Mouse (Mus musculus) kidney, adult 2 months (tissue): ENCODE results near the gene Mllt10. TPM values are rescaled to one million over a fixed set of nuclear protein-coding genes. Genes with fewer than 3 reads are reported as not detected.
A peak's percentile ranks its signal among the peaks of the same experiment; 100 is the strongest.

ENCODE experiments used
- DNase-seq: peaks from one replicate; pipeline ENCODE4 v3.0.0; 2021
- H3K27ac ChIP-seq: fragments of 200-500 bp; 2 replicates; pipeline ENCODE4 v1.5.1; 2012; ENCODE audit warnings: low read depth, low read length, control low read depth, inconsistent platforms; ENCODE audit not compliant: insufficient read depth
- H3K27me3 ChIP-seq: fragments of 200-500 bp; replicated peaks from 2 replicates; pipeline ENCODE4 v1.6.1; 2012; ENCODE audit warnings: mild to moderate bottlenecking, moderate library complexity, low read length, inconsistent platforms; ENCODE audit not compliant: control insufficient read depth, insufficient read depth
- H3K36me3 ChIP-seq: fragments of 200-500 bp; 2 replicates; pipeline ENCODE4 v1.6.1; 2012; ENCODE audit warnings: mild to moderate bottlenecking, moderate library complexity, low read length, inconsistent platforms; ENCODE audit not compliant: control insufficient read depth, insufficient read depth
- H3K4me1 ChIP-seq: fragments of 200-500 bp; 2 replicates; pipeline ENCODE4 v1.6.1; 2011; ENCODE audit warnings: low read length; ENCODE audit not compliant: control insufficient read depth, insufficient read depth
- H3K4me3 ChIP-seq: fragments of 200-500 bp; 2 replicates; pipeline ENCODE4 v1.5.1; 2011; ENCODE audit warnings: mild to moderate bottlenecking, low read depth, low read length, control low read depth; ENCODE audit not compliant: insufficient read depth
- CTCF ChIP-seq: fragments of 200-500 bp; conservative IDR thresholded peaks from 2 replicates; pipeline ENCODE4 v1.5.1; 2011; ENCODE audit warnings: low read depth, mild to moderate bottlenecking, control low read depth, low read length, moderate library complexity, mixed read lengths; ENCODE audit not compliant: insufficient read depth, insufficient read length
- POLR2A ChIP-seq: fragments of 200-500 bp; IDR thresholded peaks from one replicate; pipeline ENCODE4 v1.6.1; 2011; ENCODE audit warnings: low read depth, low read length, control low read depth
- WGBS: fragments of 180-500 bp; shearing (Covaris S2); methylation state at CpG from one replicate; pipeline ENCODE4 v1.1.7; 2018; 5-methylcytosine and 5-hydroxymethylcytosine counted together
- polyA plus RNA-seq: library from polyadenylated mRNA; depleted of rRNA; stranded (reverse); fragments of >200 nt; gene quantifications from 2 replicates; pipeline ENCODE4 v1.2.3, GENCODE M21; 2012

Mllt10 gene
- polyA plus RNA-seq, 1 experiment, result 32.7 TPM

GRCm38 (mm10) chr2:18053951-18054530, 996 bp upstream of the Mllt10 start:
- Histone ChIP-seq H3K27ac (no peak overlapping the region), H3K27me3 (no peaks in the 10 kb centered on the region), H3K4me3 (no peak overlapping the region), H3K4me1 (peaks cover 13% of the 10 kb centered on the region; the same call in 1 of the 2 replicates), H3K36me3 (no peaks in the 10 kb centered on the region)
- DNase-seq, result peak; percentile 71
- TF ChIP-seq CTCF (no peak), POLR2A (no peak)
- 77% methylated on average over 2 of the region's 2 CpGs for WGBS

GRCm38 (mm10) chr2:18055929-18056785, 1.1 kb downstream of the Mllt10 start:
- Histone ChIP-seq H3K27ac (peak overlapping the region; percentile 99), H3K27me3 (no peaks in the 10 kb centered on the region), H3K4me1 (peaks cover 7% of the 10 kb centered on the region; the same call in 1 of the 2 replicates), H3K36me3 (no peaks in the 10 kb centered on the region), H3K4me3 (peak overlapping the region; percentile 98)
- peak; percentile 98 for DNase-seq
- under 1% methylated on average over 61 of the region's 66 CpGs for WGBS
- TF ChIP-seq CTCF (no peak), POLR2A (peak; percentile 22)

GRCm38 (mm10) chr2:18056786-18057255, 1.8 kb downstream of the Mllt10 start:
- Histone ChIP-seq H3K27ac (peak overlapping the region; percentile 100), H3K27me3 (no peaks in the 10 kb centered on the region), H3K36me3 (no peaks in the 10 kb centered on the region), H3K4me1 (peaks cover 7% of the 10 kb centered on the region; the same call in 1 of the 2 replicates), H3K4me3 (peak overlapping the region; percentile 80)
- TF ChIP-seq CTCF, result no peak
- TF ChIP-seq POLR2A, result peak; percentile 68
- peak; percentile 99 for DNase-seq
- 2% methylated on average over 37 of the region's 50 CpGs for WGBS

- peak; percentile 71 for DNase-seq
- whole genome bisulfite sequencing, result under 1% methylated on average over 48 of the region's 48 CpGs
- peak overlapping the region; percentile 80 for H3K4me3 ChIP-seq
- no peaks in the 10 kb centered on the region for H3K27me3 ChIP-seq
- H3K4me1 ChIP-seq, result peaks cover 7% of the 10 kb centered on the region; the same call in 1 of the 2 replicates
- TF ChIP-seq POLR2A (no peak), CTCF (no peak)
- H3K36me3 ChIP-seq, result no peaks in the 10 kb centered on the region
- H3K27ac ChIP-seq, result peak overlapping the region; percentile 100
These were observed 2.5 kb downstream of the Mllt10 start for GRCm38 (mm10) chr2:18057336-18058145.

- WGBS, result 44% methylated on average over 9 of the region's 9 CpGs
- TF ChIP-seq CTCF (no peak), POLR2A (no peak)
- Histone ChIP-seq H3K27me3 (no peaks in the 10 kb centered on the region), H3K4me1 (peaks cover 7% of the 10 kb centered on the region; the same call in 1 of the 2 replicates), H3K27ac (peak overlapping the region; percentile 100), H3K4me3 (no peak overlapping the region), H3K36me3 (no peaks in the 10 kb centered on the region)
- no peak for DNase-seq
These were observed 3.2 kb downstream of the Mllt10 start for GRCm38 (mm10) chr2:18058146-18058708.

- no peak overlapping the region for H3K4me3 ChIP-seq
- no peak overlapping the region for H3K27ac ChIP-seq
- no peaks in the 10 kb centered on the region for H3K36me3 ChIP-seq
- no peak for TF ChIP-seq POLR2A
- no peak for TF ChIP-seq CTCF
- DNase-seq, result no peak
- H3K4me1 ChIP-seq, result peaks cover 7% of the 10 kb centered on the region; the same call in 1 of the 2 replicates
- no peaks in the 10 kb centered on the region for H3K27me3 ChIP-seq
- WGBS, result 74% methylated on average over 2 of the region's 2 CpGs
These were observed 4.0 kb downstream of the Mllt10 start for GRCm38 (mm10) chr2:18059063-18059462.
